Mouse (Mus musculus) T-helper 2 cell (primary cell): Measurements from ENCODE around the gene Fkbp15.
"Not testable (repeated sequence)": the region's sequence is repeated elsewhere in the genome, so short reads cannot be mapped to it uniquely, and the experiment has no call there.

ENCODE experiments used
- in situ Hi-C: fragments of 300-600 bp; cut with MboI, MseI; formaldehyde crosslinking; loops from one replicate; pipeline ENCODE4 v1.15.1; 2025; ENCODE audit warnings: high pct_unique_total_duplicates

Gene Fkbp15

DNA sequence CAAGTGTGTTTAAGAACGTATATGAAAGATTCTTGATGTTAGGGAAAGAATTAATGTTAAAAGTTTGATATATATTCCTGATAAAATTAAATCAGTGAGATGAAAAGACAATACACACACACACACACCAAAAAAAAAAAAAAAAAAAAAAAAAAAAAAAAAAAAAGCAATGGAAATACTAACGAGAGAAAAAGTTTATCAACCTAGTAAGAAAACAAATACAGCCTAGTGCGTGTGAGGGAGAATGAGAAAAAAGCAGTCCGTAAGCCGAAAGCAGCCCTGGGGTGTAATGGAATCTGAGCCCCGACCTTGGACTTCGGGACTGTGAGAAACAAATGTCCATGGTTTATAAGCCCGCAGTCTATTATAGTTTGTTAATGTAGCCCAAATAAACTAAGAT lies 74.8 kb downstream of the Fkbp15 start:
- in situ Hi-C loops = no loop called here

DNA sequence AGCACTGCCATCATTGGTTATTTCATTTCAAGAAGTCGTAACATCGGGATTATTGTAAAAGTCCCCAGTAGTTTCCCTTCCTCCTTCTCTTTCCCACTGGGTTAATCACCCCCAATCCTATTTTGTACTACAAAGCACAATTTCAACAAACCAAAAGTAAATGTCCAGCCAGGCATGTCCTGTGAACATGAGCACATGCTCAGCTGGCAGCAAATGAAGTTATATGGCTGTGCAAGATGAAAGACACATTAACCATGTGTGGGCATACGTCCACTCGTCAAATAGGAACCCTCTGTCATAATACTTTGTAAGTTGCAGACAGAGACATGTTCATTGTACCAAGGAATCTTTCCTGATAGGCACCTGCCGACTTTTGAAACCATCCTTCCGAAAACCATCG lies 77.4 kb downstream of the Fkbp15 start:
- in situ Hi-C loops = no loop called here

DNA sequence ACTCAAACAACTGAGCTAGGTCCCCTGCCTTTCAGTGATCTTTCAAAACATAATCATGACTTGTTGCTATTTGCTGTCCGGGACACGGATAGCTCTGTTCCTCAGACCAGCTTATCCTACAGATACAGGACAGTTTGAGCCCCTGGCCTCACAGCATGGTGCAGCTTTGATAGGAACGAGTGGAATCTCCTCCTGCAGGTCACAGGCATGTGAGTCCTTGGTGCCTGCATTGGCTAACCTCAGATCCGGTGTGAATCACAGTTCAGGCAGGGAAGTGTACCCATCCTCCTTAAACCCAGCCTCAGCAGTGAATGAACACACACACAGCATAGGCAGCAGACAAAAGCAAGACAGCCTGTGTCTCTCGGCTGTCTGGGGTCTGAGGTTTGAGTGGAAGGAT lies 79.0 kb downstream of the Fkbp15 start:
- in situ Hi-C loops = no loop called here

DNA sequence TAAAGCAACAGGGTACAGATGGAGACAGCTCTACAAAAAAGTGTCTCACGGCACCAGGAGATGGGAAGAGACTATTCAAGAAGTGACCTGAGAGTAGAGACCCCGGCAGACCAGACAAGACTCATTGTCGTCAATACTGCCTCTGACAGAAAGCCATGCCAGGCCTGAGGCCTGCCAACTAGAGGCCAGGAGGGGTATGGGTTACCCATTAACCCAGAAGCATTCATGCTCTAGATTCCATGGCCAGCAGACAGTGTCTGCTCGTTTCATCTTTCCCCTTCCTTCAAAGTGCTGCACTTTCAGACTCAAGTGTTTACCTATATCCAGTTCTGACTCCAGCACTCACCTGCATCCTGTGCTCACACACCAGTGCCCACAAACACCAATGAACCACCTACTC lies 82.3 kb downstream of the Fkbp15 start:
- in situ Hi-C loops = no loop called here

DNA sequence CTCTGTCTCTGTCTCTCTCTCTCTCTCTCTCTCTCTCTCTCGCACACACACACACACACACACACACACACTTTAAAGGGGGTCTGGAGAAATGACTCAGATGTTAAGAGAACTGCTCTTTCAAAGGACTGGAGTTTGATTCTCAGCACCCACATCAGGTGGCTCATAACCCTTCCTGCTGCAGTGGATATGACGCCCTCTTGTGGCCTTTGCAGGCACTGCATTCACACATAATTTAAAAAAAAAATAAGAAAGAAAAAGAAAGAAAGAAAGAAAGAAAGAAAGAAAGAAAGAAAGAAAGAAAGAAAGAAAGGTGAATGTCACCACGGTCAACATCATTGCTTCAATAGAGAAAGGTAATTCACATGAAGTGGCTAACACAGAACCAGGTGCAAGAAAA lies 83.1 kb downstream of the Fkbp15 start:
- in situ Hi-C loops = no loop called here

DNA sequence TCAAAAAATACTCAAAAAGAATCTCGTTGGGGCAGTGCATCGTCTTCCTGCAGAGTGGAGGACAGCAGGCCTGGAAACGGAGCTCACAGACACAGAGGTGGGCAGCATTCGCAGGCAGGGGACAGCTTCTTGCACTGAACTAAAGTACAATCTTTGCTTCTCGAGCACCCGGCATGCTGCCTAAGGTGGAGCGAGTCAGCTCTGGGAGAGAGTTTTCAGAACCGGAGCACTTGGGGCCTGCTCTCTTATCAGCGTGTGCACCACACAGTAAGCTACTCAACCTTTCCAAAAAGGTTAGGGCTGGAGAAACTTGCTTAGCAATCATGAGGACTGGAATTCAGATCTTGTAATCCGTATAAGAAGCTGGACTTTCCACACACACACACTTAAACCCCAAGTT lies 83.7 kb downstream of the Fkbp15 start:
- in situ Hi-C loops = no loop called here

DNA sequence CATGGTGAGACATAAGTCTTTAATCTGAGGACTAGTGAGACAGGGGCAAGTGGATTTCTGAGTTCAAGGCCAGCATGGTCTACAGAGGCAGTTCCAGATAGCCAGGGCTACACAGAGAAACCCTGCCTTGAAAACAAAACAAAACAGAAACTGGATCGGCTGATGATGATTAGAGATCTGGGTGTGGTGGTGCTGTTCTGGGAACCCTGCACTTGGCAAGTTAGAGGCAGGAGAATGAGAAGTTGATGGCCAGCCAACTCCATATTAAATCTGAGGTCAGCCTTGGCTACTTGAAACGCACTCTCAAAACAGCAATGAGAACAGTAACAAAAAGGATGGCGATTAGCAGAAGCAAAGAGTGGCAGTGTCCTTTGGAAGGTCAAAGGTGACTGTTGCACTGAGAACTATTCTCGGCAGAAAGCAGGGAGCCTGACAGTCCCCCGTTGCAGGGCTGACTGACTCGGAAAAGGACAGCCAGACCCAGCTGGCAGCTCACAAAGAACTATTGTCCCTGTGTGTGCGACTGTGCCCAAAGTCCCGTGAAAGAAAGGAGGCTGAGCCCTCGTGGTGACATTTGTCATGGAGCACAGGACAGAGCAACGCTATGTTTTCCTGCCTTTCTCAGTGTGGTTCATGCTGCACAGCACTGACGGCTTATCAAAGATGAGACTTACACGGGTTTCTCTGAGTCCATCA lies 85.4 kb downstream of the Fkbp15 start:
- in situ Hi-C loops = no loop called here

DNA sequence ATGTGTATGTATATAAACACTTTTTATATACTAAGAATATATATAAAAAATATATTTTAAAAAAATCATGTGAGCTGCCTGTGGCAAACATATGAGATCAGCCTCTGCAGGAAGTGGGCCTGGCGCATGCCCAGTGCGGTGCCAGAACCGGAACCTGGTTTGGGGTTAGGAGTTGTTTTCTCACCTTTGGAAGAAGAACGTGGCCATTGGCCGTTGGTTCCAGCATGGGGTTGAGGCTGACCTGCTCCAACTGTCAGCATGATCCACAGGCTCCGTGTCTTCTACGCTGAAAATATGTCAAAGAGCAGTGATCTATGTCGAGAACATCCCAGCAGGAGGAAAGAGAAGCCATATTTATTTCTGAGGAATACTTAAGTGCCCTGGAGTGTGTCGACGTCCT lies 86.4 kb downstream of the Fkbp15 start:
- in situ Hi-C loops = no loop called here

DNA sequence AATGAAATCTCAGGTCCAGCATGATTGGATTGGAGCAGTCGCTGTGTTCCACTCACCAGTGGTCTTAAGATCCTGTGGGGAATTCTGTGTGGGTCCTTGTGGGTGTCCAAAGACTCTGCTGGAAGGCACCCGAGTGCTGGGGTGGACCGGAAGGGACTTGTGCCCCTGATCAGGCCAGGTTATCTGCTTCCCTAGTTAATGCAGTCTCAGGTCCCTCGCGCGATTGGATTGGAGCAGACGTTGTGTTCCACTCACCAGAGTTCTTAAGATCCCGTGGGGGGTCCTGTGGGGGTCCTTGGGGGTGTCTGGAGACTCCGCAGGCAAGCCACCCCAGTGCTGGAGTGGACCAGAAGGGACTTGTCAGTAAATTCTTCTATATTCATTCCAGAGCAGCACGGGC lies 87.7 kb downstream of the Fkbp15 start:
- in situ Hi-C loops = no loop called here

DNA sequence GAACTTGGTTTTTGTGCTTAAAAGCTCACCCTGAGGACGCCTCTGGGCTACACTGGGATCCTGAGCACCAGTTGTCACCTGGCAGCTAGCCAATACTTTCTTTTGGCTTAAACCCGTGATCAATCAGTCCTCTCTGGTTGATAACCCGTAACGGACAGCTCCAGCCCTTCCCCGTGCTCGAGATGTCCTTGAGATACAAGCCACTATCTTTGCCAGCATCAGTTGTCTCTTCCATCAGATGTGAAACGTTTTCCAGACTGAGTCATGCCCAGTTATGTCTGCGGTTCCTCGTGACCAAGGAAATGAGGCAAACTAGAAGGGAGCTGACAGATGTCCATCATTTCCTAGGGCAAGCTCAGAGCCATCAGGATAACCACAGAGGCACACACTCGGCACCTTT lies 93.2 kb downstream of the Fkbp15 start:
- in situ Hi-C loops = no loop called here

DNA sequence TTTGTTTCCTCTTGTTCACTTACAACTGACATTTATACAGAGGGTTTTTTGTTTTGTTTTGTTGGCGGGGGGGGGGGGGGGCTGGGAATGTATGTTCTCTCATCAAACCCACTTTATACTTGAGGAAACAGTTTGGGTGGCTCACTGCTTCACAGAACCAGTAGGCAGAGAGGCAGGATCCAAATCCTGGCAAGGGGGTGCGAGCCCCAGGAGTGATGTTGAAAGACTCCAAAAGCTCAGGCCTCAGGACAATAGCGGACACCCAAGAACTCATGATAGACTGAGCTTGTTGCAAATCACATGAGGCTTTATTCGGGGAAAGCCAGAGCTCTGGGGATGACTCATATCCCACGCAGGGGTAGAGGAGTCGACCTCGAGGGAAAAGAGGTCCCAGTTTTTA lies 94.3 kb downstream of the Fkbp15 start:
- in situ Hi-C loops = not testable (repeated sequence)

DNA sequence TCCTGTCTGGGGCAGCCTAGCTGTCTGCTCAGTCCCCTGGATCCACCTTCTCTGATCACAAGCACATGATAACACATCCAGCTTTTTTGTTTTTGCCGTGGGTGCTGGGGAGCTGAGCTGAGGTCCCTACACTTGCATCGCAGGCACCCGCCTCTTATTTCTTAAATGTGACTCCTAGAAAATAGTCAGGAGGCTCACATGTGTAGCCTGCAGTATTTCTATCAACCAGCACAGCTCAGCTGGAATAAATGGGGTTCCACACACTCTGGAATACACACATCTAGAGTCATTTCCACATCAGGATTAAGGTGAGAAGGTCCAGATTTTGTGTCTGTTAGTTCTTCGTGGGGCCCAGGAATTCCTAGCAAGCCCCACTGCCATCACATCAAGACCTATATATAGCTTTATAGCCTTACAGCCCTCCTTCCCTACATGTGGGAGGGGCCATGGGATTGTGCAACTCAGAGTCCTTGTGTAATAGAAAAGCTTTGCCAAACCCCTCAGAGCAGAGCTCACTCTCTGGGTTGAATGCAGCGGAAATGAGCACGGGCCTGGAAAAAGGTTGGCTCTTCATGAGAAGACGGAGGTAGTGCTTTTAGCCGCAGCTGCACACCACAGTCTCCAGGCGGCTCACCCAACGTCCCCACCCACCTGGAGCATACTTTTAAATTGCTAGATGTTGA lies 95.1 kb downstream of the Fkbp15 start:
- in situ Hi-C loops = no loop called here

DNA sequence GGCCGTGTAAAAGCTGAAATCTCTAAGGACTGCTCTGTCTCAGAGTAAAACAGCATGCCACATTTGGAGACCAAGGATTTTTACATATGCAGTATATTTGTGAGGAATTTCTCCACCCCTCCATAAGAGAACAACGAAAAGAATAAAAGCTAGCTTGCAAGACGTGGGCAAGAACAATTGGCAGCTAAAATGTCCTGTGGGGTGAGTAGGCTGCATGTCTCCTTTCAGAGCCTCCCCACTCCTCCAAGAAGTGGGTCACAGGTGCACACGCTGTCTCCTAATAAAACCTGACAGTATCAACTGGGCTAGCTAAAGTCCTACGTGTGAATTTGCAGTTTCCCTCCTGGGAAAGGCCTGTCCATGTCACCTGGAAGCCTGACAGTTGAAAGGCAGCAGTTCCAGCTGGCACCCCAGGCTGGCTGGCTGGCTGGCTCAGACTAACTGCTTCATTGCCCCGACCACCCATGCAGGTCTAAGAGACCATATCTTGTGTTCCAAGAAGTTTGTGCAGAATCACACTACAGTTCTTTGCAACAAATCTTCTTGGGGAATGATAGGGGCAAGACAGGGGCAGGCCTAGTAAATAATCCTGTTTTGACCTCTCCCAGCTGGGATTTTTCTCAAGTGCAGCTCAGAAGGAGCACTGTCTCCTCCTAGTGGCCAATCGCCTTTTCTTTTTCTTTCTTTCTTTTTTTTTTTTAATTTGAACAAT lies 97.1 kb downstream of the Fkbp15 start:
- in situ Hi-C loops = no loop called here

DNA sequence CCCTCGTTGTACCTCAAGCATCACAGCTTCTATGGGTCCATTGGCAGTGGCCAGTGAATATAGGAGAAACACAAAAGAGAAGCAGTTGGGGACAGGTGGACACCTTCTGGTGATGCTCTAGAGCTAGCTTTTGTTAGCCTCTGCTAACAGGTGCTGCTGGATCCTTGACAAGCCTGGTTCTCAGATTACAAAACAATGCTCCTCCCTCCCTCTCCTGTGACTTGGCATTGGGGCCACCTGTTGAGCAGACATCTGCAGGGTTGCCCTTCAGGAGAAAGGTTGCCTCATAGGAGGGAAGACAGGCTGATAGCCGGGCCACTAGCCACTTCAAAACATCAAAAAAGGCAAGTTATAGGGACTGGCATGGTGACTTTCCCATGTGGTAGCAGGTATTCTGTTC lies 98.1 kb downstream of the Fkbp15 start, which contains the start of gene Slc31a2:
Gene Slc31a2, plus strand, starts transcription at position 287 of the 400 bp plus-strand sequence.
- in situ Hi-C loops = no loop called here

DNA sequence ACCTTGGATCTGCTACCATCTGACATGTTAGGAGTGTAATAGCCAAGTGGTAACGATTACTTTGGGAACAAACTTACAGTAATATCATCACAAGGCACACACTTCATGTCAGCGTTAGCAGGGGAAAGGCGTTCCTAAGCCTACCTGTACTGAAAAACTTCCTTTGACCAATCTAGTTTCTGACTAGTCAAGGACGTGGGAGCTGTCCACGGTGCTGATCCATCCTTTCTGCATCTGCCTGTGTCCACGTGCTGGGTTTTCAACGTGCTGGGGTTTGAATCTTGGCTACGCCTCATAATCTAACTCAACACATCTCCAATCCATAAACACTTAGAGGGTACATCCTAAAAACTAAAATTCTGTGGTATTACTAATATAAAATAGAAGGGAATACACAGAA lies 103.4 kb downstream of the Fkbp15 start:
- in situ Hi-C loops = no loop called here

DNA sequence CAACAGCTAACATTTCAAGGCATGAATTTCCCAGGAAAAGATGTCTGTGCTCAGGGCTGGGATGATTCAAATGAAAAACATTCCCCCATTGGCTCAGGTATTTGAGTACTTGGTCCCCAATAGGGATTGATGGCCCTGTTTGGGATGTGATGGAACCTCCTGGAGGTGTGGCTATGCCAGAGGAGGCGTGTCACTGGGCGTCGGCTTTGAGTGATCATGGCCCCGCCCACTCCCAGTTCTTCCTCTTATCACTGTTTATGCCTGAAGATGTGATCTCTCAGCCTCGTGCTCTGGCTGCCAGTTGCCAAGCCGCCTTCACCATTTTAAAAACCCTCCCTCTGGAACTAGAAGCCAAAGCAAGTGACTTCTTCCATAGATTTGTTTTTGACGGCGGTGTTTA lies 105.8 kb downstream of the Fkbp15 start:
- in situ Hi-C loops = no loop called here

DNA sequence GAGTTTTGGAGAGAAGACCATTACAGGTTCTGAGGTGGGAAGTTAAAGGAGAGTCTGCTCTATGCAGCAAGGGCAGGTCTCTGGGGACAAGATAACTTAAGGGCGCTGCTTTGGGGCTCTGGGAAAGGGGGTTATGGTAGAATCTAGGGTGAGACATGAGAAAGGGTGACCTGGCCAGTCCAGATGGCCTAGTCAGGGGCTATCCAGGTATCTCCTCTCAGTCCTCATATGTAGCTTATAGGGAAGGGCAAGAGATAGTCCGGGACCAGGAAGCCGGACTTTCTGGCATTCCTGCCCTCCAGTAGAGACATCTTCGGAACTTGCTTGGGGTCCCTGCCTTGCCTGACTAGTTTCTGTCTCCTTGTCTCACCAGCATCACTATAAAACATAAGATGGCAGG lies 108.6 kb downstream of the Fkbp15 start:
- in situ Hi-C loops = no loop called here

DNA sequence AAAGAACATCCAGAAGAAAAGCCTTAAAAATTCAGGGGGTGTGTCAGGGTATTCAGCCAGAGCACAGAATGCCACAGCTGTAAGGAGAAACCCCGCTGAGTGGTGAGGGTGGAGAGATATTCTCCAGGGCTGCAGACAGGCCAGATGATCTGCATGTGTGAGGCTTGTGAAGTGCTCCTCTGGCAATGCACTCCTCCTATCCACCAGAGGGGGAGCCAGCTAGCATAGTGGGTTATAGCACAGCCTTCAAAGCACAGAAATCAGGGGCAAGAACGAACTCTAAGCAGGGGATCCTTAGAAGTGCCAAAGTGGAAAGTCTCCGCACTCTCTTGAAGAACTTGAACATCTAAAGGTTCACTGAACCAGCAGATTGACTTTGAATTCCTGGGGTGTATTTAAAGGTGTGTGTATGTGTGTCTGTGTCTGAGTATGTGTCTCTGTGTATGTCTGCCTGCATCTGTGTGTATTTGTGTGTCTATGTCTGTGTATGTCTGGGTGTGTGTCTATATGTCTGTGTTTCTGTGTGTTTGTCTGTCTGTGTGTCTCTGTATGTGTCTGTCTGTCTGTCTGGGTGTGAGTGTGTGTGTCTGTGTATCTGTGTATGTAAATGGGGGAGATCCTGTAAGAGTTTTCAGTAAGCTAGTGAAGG lies 109.3 kb downstream of the Fkbp15 start:
- in situ Hi-C loops = no loop called here
